Mouse (Mus musculus) lung, postnatal 14 days (tissue): ENCODE results near the gene Atp2c2.

Experiments
- DNase-seq: peaks from one replicate; pipeline ENCODE4 v3.0.0; 2021

Gene Atp2c2

DNA sequence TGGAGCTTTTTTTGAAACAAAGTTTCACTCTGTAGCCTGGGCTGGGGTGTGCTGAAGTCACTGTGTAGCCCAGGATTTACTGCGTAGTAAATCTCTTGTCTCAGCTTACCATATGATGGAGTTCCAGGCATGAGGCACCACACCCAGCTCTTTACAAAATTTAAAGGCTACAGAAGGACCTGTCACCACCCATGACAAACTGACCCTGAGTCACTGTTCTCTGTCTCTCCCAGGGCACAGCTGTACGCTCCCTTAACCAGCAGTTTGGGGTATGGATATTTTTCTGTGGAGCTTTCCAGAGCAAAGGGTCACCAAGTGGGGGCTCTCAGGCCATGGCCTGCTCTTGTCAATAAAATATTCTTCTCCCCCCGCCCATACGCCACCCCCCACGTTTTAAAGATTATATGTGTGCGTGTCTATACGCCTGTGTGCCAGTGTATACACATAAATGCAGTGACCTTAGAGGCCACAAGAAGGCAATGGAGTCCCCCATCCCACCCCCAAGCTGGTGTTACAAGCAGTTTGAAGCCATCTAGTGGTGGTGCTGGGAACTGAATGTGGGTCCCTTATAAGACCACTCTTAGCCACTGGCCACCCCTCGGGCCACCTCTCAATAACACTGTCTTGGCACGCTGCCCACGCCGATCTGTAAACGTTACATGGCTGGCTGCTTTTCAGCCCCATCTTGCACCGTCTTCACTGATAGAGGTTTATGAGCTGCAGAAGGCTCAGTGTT is 43.6 kb downstream of the Atp2c2 start:
- DNase-seq, result peak; percentile 72

DNA sequence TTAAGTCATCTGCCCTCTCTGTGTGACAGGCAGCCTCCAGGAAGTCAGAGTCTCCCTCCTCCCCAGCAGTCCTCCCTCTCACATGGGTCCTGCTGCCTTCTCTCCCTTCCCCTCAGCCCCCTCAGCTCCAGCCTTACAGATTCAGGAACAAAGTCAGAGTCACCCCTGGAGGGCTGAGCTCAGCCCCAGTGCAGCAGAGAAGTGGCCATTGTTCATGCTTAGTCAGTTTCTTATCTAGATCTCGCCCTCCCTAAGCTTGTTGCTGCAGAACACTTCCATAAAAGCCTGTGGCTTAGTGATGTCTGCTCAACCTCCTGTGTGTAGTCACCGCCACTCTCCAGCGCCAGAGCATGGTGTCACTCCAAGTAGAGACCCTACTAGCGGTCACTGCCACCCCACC is 44.8 kb downstream of the Atp2c2 start:
- DNase-seq, result no peak

DNA sequence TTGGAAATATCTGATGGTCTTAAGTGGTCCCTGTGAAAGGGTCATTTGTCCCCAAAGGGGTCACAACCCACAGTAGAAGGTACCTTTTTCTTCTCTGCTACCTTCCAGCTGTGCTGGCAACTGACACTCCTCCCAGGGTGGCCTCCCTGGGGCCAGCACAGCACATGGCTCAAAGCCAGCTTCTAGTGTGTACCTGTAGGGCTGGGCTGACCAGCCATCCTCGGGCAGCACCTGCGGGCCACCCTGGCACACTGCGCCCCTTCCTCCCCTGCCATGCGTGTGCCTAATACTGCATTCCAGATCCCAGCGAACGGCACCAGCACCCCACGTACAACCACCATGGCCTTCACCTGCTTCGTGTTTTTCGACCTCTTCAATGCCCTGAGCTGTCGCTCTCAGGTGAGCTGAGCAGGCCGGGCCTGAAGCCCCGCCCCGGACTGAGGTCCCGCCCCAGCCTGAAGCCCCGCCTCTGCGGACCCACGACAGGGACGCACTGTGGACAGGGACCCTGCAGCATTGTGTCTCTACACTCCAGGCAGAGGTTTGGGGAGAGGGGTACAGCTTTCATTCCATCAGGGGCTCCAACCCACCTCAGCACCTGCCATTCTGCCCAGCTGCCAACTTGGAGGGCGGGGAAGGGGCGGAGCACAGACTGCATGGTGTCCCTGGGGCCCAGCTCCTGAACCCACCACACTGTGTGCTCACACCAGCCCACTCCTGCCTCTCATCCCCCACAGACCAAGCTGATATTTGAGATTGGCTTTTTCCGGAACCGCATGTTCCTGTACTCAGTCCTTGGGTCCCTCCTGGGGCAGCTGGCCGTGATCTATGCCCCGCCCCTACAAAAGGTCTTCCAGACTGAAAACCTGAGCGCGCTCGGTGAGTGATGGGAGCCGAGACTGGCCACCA is 55.7 kb downstream of the Atp2c2 start:
- peak; percentile 7 for DNase-seq

DNA sequence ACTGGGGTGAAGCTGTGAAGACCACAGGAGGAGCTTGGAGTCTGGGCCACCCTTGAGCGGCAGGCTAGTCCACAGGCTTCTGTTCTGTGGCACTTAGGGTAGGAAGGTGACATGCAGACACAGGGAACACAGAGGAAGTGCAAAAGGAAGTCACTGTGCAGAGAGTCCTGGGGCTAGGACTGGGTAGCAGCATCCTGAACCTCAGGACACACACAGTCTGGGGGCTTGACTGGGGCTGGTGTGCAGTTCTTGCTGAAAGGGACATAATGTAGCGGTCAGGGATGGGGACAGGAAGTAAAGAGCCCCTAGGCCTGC is 56.3 kb downstream of the Atp2c2 start:
- DNase-seq, result no peak

DNA sequence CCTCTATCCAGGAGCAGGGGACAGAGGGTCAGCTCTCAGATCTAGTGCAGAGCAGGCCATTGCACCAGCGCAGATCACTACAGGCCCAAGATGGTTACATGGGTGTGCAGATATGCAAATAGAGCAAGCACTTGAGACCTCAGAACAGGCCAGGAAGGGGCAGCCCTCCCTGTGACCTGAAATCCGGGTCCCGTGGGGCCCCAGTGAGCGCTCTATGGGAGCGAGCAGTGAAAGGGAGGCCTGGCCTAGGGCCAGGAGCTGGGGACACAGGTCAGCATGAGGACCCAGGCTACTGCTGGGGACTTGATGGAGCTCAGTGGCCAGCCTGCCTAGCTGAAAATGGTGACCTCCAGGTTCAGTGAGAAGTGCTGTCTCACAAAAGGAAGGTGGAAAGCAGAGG is 56.7 kb downstream of the Atp2c2 start:
- no peak for DNase-seq

DNA sequence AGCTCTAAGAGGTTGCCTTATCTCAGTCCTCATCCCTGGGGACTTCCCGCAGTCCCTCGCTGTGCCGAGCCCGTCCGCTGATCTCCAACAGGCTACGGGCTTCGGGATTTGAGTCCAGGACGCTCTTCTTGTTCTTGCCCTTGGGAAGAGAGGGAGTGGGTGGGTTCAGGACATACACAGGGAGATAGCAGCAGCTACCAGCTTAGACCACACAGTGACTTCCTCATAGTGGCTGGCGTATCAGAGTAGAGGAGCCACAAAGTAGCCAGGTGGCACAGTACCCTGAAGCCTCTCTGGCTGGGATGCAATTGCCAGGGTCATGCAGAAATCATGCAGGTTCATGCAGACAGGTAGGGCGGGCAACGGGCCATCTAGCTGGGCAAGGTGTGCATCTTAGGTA is 61.9 kb downstream of the Atp2c2 start:
- no peak for DNase-seq

DNA sequence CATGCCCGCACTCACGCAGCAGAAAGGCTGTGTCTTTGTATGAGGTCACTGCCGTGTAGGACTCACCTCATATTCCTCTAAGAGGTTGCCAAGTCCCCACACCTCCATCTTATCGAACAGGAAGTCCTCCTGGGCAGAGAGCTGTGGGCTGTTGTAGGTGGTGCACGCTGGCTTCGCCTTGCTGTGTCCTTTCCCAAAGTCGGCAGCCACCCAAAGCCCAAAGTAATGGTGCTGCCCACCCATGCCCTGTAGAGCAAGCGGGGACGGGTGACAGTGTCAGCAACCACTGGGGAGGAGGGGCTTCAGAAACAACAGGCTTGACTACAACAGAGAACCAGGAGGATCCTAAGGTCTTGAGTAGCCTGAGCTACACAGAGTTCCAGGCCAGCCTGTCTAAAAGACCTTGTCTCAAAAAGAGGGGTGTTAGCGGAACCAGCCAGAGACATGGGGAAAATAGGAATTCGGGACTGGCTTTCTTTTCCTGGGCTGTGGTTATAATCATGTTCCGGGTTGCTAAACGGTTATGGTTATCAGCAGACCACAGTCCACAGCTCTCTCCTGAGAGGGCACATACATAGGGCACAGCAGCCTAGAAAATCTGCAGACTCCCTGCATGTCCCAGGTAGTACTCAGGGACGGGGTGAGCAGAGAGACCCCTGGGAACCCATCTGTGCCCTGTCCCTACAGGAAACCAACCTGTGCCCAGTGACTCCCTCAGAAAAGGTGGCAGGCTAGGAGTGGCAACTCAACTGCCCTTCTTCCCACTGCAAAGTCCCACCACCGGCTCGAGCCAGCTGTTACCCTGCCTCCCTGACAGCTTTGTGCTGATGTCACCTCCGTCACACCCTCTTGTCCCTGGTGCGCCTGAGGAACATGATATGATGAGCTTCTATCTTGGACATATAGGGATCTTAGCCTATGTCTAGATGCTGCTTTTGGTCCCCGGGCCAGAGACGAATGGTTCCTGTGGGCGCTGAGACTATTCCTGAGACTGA is 62.7 kb downstream of the Atp2c2 start:
- DNase-seq, result no peak

DNA sequence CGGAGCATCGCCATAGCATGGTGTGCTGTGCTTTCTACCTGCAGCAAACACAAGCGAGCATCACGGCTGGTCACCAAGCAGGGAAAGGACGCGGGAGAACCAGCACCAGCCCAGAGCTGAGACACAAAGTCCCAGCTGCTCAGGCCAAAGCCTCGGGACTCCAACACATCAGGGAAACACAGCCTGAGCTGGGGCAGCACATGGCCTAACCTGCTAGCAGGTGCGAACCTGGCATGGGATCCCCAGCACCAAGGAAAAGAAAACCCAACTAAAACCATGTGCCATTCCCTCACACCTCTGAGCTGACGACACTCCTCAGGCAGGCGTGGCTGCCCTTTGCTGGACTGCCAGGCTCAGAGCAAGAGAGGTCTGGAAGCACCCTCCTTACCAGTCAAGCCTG is 65.5 kb downstream of the Atp2c2 start:
- no peak for DNase-seq

DNA sequence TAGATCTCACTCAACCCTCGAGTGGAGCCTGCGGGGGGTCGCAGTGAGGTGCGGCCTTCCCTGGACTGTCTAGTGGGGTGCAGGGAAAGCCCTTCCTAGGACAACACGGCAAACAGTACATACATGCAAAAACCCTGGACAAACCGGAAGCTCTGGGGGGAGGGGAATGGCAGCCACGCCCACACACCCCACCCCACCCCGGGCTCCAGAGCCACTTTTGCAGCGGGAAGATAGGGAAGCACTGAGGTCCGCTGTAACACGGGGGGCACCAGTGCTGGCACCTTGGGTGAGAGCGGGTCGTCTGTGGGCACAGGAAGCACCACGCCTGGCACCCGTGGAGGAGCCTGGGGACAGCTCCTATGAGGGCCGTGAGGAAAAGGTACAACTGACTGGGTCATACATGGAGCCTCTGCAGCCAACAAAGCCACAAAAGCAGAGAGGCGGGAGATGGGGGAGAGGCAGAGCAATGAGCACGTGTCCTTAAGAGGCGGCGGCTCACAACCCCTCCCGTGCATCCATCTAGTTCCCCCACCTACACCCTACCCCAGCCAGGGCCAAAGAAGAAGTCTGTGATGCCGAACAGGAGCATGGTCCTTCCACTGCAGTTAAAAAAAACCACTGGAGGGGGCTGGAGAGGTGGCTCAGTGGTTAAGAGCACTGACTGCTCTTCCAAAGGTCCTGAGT is 66.1 kb downstream of the Atp2c2 start:
- DNase-seq, result no peak

DNA sequence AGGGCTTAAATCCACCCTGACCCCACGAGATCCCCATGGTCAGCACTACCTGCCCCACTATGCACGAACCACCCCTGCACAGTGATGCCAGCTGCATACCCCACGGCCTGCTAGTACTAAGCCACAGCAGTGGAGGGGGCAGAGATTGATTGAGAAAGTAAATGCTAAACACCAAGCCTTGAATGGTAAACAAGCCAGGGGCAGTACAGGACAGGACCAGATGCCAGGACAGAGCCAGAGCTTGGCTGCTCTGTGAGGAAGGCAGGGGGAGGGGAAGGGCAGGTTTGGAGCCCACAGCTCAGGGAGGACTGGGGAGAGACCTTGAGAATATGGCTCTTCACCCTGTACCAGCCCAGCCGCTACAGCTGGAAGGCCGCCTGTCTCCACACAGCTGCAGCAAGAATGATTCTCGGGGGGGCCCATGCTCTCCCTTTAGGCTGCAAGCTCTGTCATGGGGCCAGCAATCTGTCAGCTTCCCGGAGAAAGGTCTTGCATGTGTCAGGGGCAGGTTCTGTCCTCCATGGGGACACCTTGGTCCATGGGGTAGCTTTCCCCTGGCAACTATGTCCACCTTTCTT is 76.9 kb downstream of the Atp2c2 start:
- DNase-seq, result no peak

DNA sequence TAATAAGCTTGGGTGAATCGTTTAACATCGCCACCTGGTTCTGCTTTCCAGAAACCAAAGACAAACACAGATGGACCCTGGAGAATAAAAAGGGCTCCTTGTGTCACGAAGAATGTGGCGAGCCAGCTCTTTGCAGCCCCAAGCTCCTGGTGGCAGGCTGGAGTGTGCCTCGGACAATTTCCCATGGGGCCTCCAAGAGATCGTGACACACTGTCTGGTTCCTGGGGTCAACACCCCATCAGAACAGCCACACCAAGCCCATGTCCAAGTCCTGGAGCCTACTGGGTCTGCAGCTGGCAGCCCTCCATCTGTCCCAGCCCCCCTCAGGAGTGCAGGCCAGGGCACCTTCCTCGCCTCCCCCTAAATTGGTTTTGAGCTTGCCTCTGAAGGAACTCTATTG is 78.0 kb downstream of the Atp2c2 start:
- no peak for DNase-seq

DNA sequence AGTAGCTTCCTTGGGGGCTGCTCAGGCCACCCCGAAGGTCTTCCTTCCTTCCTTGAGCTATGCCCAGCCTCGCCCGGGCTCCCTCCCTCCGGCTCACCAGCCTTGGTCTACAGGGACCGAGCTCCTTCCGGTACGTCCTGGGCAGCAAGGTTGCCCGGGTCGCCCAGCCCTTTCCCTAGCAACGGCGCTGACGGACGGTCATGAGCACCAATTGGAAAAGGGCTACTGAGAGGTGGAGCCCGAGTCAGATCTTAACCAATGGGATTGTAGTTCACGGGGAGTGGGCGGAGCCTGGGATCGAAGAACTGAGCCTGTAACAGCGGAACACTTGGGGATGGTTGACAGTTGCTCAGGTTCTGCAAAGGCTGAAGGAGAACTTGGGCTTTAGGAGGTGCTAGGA is 78.5 kb downstream of the Atp2c2 start, which contains the start of gene Tldc1:
Gene Tldc1, minus strand, starts transcription at position 154 of the 400 bp plus-strand sequence.
- peak; percentile 100 for DNase-seq

DNA sequence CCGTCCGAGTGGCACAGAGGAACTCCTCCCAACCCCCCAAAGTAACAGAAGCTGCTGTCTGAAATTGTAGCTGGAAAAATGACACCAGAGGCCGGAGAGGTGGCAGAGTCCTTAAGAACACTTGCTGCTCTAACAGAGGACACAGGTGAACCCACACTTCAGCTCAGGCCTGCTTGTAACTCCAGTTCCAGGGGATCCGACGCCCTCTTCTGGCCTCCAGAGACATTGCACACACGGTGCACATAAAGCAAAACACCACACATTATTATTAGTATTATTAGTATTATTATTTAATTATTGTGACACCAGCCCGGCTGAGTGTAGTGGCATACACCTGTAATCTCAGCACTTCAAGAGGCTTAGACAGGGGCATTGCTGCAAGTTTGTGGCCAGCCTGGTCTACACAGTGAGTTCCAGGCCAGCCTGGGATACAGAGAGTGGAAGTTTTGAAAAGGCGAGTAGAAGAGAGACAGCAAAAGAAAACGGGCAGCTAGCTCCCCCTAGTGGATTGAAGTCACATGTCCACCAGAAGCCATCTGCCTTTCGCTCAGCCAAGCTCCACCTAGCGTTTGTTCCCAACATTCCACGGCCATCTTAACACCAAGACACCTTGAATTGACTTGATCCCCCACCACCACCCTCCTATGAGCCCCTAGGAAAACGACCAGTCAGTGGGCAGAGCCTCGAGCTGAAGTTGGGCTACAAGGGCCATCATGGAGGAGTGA is 79.4 kb downstream of the Atp2c2 start:
- peak; percentile 88 for DNase-seq

DNA sequence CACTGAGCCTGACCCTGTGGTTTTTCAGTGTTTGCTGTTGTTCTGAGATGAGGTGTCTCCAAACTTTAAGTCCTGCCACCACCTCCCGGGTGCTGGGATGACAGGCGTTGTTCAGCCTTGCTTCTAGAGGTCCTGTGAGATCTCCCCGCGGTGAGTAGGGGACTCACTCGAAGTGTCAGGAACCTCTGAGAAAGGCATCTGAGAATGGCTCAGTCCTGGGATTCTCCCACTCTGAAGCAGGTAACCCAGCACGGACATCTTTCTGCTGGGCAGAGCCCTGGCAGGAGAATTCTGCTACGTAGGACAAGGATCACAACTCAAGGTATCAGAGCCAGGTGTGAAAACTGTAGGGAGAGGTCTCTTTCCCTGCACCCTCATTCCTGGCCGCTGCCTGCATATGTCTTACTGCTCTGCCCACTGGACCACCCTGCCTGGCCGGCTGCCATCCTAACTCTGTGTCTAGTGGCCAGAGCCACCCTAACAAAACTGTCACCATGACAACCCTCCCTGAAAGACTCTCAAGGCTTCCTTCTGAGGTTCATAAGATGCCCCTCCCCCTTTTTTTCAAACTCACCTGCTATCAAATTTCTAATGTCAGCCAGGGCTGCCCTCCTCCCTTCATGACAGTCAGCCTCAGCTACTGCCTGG is 80.7 kb downstream of the Atp2c2 start:
- DNase-seq, result no peak

DNA sequence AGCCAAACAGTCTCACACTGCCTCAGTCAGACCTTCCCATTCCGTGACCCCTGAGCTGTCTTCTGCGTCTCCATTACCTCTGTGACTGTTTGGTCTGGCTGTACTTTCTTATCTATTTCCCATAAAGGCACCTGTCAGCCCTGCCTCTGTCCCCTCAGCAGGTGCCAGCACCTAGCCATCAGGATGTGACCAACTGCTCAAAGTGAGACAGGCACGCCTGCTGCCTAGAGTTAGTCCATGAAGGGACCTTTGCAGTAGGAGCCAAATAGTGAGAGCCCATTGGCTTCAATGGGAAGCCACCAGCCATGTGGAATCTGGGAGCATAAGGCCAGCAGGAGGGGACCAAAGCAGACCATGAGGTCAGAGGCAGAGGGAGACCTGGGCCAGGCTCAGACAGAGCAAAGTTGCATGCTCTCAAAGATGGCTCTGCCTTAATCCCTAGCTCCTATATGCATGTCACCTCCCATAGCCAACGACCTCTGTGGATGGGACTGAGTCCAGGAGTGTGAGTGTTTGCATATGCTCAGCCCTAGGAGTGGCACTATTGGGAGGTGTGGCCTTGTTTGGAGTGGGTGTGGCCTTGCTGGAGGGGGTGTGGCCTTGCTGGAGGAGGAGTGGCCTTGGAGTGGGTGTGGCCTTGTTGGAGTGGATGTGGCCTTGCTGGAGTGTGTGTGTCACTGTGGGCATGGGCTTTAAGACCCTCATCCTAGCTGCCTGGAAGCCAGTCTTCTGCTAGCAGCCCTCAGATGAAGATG is 81.5 kb downstream of the Atp2c2 start:
- peak; percentile 40 for DNase-seq

DNA sequence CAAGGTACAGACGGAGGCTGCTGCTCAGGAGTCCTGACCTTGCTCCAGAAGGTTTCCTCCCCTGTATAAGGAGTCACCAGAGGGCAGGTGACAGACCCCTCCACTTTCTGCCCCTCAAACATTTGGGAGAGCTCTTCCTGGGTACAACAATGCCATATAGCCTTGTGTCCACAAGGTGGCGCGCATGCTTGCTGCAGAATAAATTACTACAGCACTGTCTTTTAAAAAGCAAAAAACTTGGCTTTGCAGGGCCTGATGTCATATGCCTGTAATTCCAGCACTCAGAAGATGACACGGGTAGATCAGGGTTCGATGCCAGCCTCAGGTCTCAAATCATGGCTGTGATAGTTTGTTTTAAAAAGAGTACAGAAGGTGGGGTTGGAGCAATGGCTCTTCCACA is 82.9 kb downstream of the Atp2c2 start:
- peak; percentile 87 for DNase-seq

DNA sequence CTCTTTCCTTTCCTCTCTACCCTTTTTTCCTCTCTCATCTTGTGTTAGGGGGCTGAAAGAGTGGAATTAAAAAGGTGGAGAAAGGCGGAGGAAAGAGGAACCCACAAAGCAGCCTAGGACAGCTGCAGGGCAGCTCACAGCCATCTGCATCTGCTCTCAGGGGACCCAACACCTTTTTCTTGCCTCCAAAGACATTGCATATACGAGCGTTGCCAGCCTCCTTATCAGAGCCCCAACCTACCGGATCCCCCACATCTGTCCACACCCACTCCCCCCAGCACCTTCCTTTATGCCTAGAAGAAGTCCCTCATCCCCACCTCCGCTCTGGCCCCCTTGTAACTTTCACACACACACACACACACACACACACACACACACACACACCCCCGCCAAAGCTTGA is 83.8 kb downstream of the Atp2c2 start:
- no peak for DNase-seq

DNA sequence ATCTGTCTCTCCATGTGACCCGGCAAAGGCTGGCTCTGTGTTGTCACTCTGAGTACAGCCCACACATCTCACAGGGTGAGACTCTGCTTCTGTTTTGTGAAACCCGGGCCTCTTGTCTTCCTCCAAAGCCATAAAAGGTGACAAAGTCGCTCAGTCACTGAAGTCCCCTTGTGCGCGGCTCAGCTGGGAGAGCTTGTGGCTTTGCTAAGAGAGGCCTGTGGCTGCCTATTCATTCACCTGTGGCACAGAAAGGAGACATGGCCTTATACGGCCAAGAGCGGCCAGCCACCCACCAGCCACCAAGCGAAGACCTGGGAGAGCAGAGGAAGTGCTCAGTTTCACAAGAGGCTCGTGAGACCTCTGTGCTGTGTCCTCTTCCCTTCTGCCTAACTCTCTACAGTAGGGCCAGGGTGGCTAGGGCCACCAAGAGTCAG is 84.3 kb downstream of the Atp2c2 start:
- peak; percentile 21 for DNase-seq

DNA sequence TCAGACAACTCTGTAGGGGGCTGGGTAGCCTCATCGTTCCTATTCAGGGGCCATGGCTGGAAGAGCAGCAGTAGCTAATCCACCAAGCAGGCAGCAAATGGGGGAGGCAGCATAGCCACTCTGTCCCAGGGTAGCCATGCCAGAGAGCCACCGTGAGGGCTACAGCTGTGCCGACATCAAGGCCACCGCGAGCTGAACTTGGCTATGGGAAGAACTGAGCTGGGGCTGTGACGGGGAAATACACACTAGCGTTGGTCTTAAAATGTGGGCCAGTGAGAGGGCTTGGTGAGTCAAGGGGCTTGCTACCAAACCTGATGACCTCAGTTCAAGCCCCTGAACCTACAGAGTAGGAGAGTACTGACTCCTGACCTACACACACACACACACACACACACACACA is 84.9 kb downstream of the Atp2c2 start:
- DNase-seq, result no peak
